ENCODE assay signal across 10 mouse cellular contexts in genomic region chr17:11903001-11903400, GRCm38 (mm10).
A peak's percentile ranks its signal among the peaks of the same experiment; 100 is the strongest.
DNase-seq lines count a peak whose midpoint lies in the region; ATAC-seq lines count a peak whose summit lies in the region.
"Had no signal": no experiment of that assay in that cellular context is flagged by ENCODE, and none has a peak within 500 bp of the region (broad histone marks: within the 10 kb centered on the region; RNA-seq: fewer than 3 reads in every experiment).

No protein-coding gene starts in this region.

- H3K36me3 ChIP-seq in embryonic facial prominence, embryonic 11.5 days (replicated peaks; ENCODE audit: control insufficient read depth, insufficient read depth, low read depth, low read length), result no peaks in the 10 kb centered on the region
- no peaks in the 10 kb centered on the region for H3K36me3 ChIP-seq in intestine, embryonic 15.5 days

- ATAC-seq in embryonic facial prominence, embryonic 11.5 days (replicated peaks; ENCODE audit: insufficient number of reproducible peaks, low FRiP score, low TSS enrichment, low read depth), result no peak
- no peak for ATAC-seq in intestine, embryonic 15.5 days
- no peak for ATAC-seq in megakaryocyte, adult 5-6 weeks (ENCODE audit: poor library complexity, severe bottlenecking)

- 41% methylated on average over 6 of the region's 6 CpGs for WGBS in embryonic facial prominence, embryonic 11.5 days
- WGBS in intestine, embryonic 15.5 days, result 45% methylated on average over 6 of the region's 6 CpGs

- no peak overlapping the region for H3K27ac ChIP-seq in embryonic facial prominence, embryonic 11.5 days (replicated peaks; ENCODE audit: low read depth, low read length)
- no peak overlapping the region for H3K27ac ChIP-seq in intestine, embryonic 15.5 days

- no peak overlapping the region for H3K4me3 ChIP-seq in embryonic facial prominence, embryonic 11.5 days (ENCODE audit: low read depth, low read length)
- H3K4me3 ChIP-seq in intestine, embryonic 15.5 days (replicated peaks), result no peak overlapping the region

- DNase-seq in cerebellum, adult 18-20 months, result peak; percentile 56 to 66
- no peak for DNase-seq in cerebellum, adult 11-12 months
- peak; percentile 16 to 40 for DNase-seq in left cerebral cortex, postnatal 14 days (ENCODE audit: low spot score in 2 of 2)
- DNase-seq in left cerebral cortex, adult 11 months (ENCODE audit: low spot score), result no peak
- peak; percentile 59 for DNase-seq in R1 (ENCODE audit: low read depth, low spot score)
- DNase-seq in embryonic facial prominence, embryonic 11.5 days (ENCODE audit: low spot score), result peak; percentile 35
- DNase-seq: B cell, adult 2 months; liver had no signal

- H3K9ac ChIP-seq in embryonic facial prominence, embryonic 11.5 days (replicated peaks; ENCODE audit: low read length), result no peak overlapping the region
- no peak overlapping the region for H3K9ac ChIP-seq in intestine, embryonic 15.5 days

- no peaks in the 10 kb centered on the region for H3K4me1 ChIP-seq in embryonic facial prominence, embryonic 11.5 days (ENCODE audit: control insufficient read depth, insufficient read depth, low read length)
- no peaks in the 10 kb centered on the region for H3K4me1 ChIP-seq in intestine, embryonic 15.5 days (replicated peaks)

- H3K9me3 ChIP-seq in embryonic facial prominence, embryonic 11.5 days (replicated peaks; ENCODE audit: control insufficient read depth, low read length), result no peaks in the 10 kb centered on the region
- H3K9me3 ChIP-seq in intestine, embryonic 15.5 days, result no peaks in the 10 kb centered on the region

- no peak overlapping the region for H3K4me2 ChIP-seq in embryonic facial prominence, embryonic 11.5 days (ENCODE audit: low read depth, low read length)
- H3K4me2 ChIP-seq in intestine, embryonic 15.5 days (replicated peaks), result no peak overlapping the region

- intact Hi-C loops in left cerebral cortex, postnatal 14 days (cut with DNase I), result no loop called here

- no peaks in the 10 kb centered on the region for H3K27me3 ChIP-seq in embryonic facial prominence, embryonic 11.5 days (ENCODE audit: control insufficient read depth, insufficient read depth, low read length)
- no peaks in the 10 kb centered on the region for H3K27me3 ChIP-seq in intestine, embryonic 15.5 days (replicated peaks)

Comparison
In these comparisons a context has a peak if more than half of its experiments do, and no peak if none do; other contexts are left out.
1. DNase-seq: peak in cerebellum, adult 18-20 months (2 of 2), left cerebral cortex, postnatal 14 days (2 of 2), R1 (single experiment) and embryonic facial prominence, embryonic 11.5 days (single experiment); none in cerebellum, adult 11-12 months (single experiment) and left cerebral cortex, adult 11 months (single experiment).